Mouse (Mus musculus): ENCODE results near the gene Fam114a2. TPM values are rescaled to one million over a fixed set of nuclear protein-coding genes. Genes with fewer than 3 reads are reported as not detected.

Gene Fam114a2
- total RNA-seq, 2 experiments from 2014 or later: 43.1 to 45.6 TPM

Other genes with a start within 250 kb of the Fam114a2 start
- 10 to 100 TPM; 26.8 to 27.6 TPM for gene Mfap3, start within 50 bp of the Fam114a2 start, total RNA-seq (2021)
- gene Galnt10, start 126.8 kb upstream of the Fam114a2 start, total RNA-seq (2021): 1 to 10 TPM; 8.2 to 9.1 TPM